ENCODE assay signal across 10 mouse cellular contexts in the genomic region with DNA sequence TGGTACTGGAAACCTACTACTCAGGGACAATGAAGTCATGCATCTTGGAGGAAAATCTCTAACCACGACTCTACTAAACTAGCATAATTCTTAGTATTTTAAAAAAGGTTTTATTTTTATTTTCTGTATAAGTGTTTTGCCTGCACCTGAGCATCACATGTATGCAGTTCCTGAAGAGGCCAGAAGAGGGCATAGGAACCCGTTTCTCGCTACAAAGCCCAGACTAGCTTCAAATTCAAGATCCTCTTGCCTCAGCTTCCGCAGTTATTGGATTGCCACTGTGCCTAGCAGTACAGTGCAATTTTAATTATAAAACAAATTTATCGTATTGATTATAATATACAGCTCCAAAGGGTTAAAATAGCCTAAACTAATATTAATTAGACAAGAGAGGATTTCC. TPM values are rescaled to one million over a fixed set of nuclear protein-coding genes. Genes with fewer than 3 reads are reported as not detected.
DNase-seq lines count a peak whose midpoint lies in the region; ATAC-seq and TF ChIP-seq lines count a peak whose summit lies in the region.
"Had no signal": no experiment of that assay in that cellular context is flagged by ENCODE, and none has a peak within 500 bp of the region (broad histone marks: within the 10 kb centered on the region; RNA-seq: fewer than 3 reads in every experiment).

No protein-coding gene starts in this region.

- H3K27me3 ChIP-seq in heart, adult 2 months (ENCODE audit: control insufficient read depth, insufficient read depth, low read length): no peaks in the 10 kb centered on the region
- H3K27me3 ChIP-seq in heart, embryonic 11.5 days (ENCODE audit: control insufficient read depth, insufficient read depth, low read length): no peaks in the 10 kb centered on the region
- no peaks in the 10 kb centered on the region for H3K27me3 ChIP-seq in MEL (ENCODE audit: control insufficient read depth in 1 of 2, insufficient read depth in 2 of 2, low read length in 2 of 2)
- H3K27me3 ChIP-seq: embryonic facial prominence, embryonic 13.5 days; stomach, embryonic 15.5 days had no signal

- no peaks in the 10 kb centered on the region for H3K9me3 ChIP-seq in heart, embryonic 11.5 days (replicated peaks; ENCODE audit: control insufficient read depth, low read length)
- no peaks in the 10 kb centered on the region for H3K9me3 ChIP-seq in MEL (replicated peaks; ENCODE audit: insufficient read depth, low read length)
- H3K9me3 ChIP-seq: embryonic facial prominence, embryonic 13.5 days; stomach, embryonic 15.5 days had no signal

- TF ChIP-seq EP300 in heart, adult 2 months (IDR thresholded peaks at IDR 0.05; ENCODE audit: insufficient read depth, low read depth, low read length): 0 out of 2 replicates have a peak, but pooled peaks have one; percentile 33
- TF ChIP-seq EP300 in MEL (IDR thresholded peaks at IDR 0.05; ENCODE audit: low read depth in 1 of 2, low read length in 2 of 2): no peak

- peak in 1 of 2 experiments; percentile 23 for DNase-seq in heart, adult 2 months
- peak; percentile 73 for DNase-seq in 416B (ENCODE audit: low read depth)
- DNase-seq in MEL (ENCODE audit: low read depth, low spot score): peak; percentile 81
- peak; percentile 27 for DNase-seq in embryo, embryonic 11.5 days (ENCODE audit: low read depth, low spot score)
- DNase-seq in kidney, postnatal 25 days: peak; percentile 42 to 59
- peak; percentile 73 for DNase-seq in retina, embryonic 14.5 days (ENCODE audit: low spot score)
- no peak for DNase-seq in right cerebral cortex, postnatal 25 days

- no peak overlapping the region for H3K27ac ChIP-seq in heart, adult 2 months
- H3K27ac ChIP-seq in heart, embryonic 11.5 days (ENCODE audit: low read depth, low read length): no peak overlapping the region
- no peak overlapping the region for H3K27ac ChIP-seq in MEL (ENCODE audit: control insufficient read depth, low read depth, low read length)
- H3K27ac ChIP-seq: embryonic facial prominence, embryonic 13.5 days; stomach, embryonic 15.5 days had no signal

- no peak overlapping the region for H3K9ac ChIP-seq in heart, adult 2 months (ENCODE audit: low read depth, low read length)
- no peak overlapping the region for H3K9ac ChIP-seq in heart, embryonic 11.5 days (ENCODE audit: low read depth, low read length)
- H3K9ac ChIP-seq in MEL (ENCODE audit: control insufficient read depth, low read depth, low read length, poor library complexity, severe bottlenecking): no peak overlapping the region
- H3K9ac ChIP-seq: embryonic facial prominence, embryonic 13.5 days; stomach, embryonic 15.5 days had no signal

- no peaks in the 10 kb centered on the region for H3K4me1 ChIP-seq in heart, adult 2 months (ENCODE audit: control insufficient read depth, insufficient read depth, low read length)
- no peaks in the 10 kb centered on the region for H3K4me1 ChIP-seq in heart, embryonic 11.5 days (ENCODE audit: control insufficient read depth, insufficient read depth, low read length)
- H3K4me1 ChIP-seq in MEL (ENCODE audit: control insufficient read depth in 1 of 2, insufficient read depth in 2 of 2, low read length in 2 of 2): peaks cover 0 to 4% of the 10 kb centered on the region in 2 experiments; a peak in 3 of 4 replicates
- H3K4me1 ChIP-seq: embryonic facial prominence, embryonic 13.5 days; stomach, embryonic 15.5 days had no signal

- intact Hi-C loops in heart, adult 2 months (cut with DNase I): no loop called here

- no peak overlapping the region for H3K4me2 ChIP-seq in heart, embryonic 11.5 days
- H3K4me2 ChIP-seq: embryonic facial prominence, embryonic 13.5 days; stomach, embryonic 15.5 days had no signal

- no peak for TF ChIP-seq POLR2A in heart, adult 2 months (IDR thresholded peaks at IDR 0.05; ENCODE audit: insufficient read depth, low read depth, low read length)
- TF ChIP-seq POLR2A in MEL (IDR thresholded peaks at IDR 0.05; ENCODE audit: control insufficient read depth in 1 of 2, insufficient read depth in 1 of 2, low read depth in 1 of 2, low read length in 2 of 2, poor library complexity in 1 of 2): no peak

- TF ChIP-seq CTCF in heart, adult 2 months (IDR thresholded peaks at IDR 0.05): peak; percentile 85
- TF ChIP-seq CTCF in MEL (IDR thresholded peaks at IDR 0.05 in 2 of 3, conservative IDR thresholded peaks at IDR 0.05 in 1 of 3; ENCODE audit: control insufficient read depth in 1 of 3, insufficient read depth in 1 of 3, low read depth in 2 of 3, low read length in 3 of 3, poor library complexity in 1 of 3, severe bottlenecking in 1 of 3): peak; percentile 64 to 72 (median 68)

- no peaks in the 10 kb centered on the region for H3K36me3 ChIP-seq in heart, adult 2 months (ENCODE audit: control insufficient read depth, insufficient read depth, low read length)
- no peaks in the 10 kb centered on the region for H3K36me3 ChIP-seq in heart, embryonic 11.5 days (ENCODE audit: control insufficient read depth, insufficient read depth, low read length)
- H3K36me3 ChIP-seq in MEL (ENCODE audit: control insufficient read depth in 1 of 2, insufficient read depth in 2 of 2, low read length in 2 of 2): peaks cover 0 to 7% of the 10 kb centered on the region in 2 experiments; a peak in 2 of 4 replicates
- H3K36me3 ChIP-seq: embryonic facial prominence, embryonic 13.5 days; stomach, embryonic 15.5 days had no signal

- peak; percentile 65 for TF ChIP-seq RAD21 in MEL (IDR thresholded peaks at IDR 0.05; ENCODE audit: low read depth, low read length)

- ATAC-seq in heart, embryonic 11.5 days (replicated peaks; ENCODE audit: insufficient number of reproducible peaks, low FRiP score, low TSS enrichment): no peak

- 16% methylated on average over 5 of the region's 5 CpGs for WGBS in heart, adult 2 months
- 15% methylated on average over 5 of the region's 5 CpGs for WGBS in heart, embryonic 11.5 days (ENCODE audit: insufficient replicate concordance)

- no peak overlapping the region for H3K4me3 ChIP-seq in heart, adult 2 months
- H3K4me3 ChIP-seq in heart, embryonic 11.5 days (ENCODE audit: low read depth, low read length): no peak overlapping the region
- H3K4me3 ChIP-seq in MEL (ENCODE audit: control insufficient read depth in 1 of 2, insufficient read depth in 1 of 2, low read depth in 2 of 2, low read length in 2 of 2): no peak overlapping the region
- H3K4me3 ChIP-seq: embryonic facial prominence, embryonic 13.5 days; stomach, embryonic 15.5 days had no signal

- no peaks in the 10 kb centered on the region for H3K79me2 ChIP-seq in heart, adult 2 months (replicated peaks; ENCODE audit: control insufficient read depth, insufficient read depth, low read length)
- H3K79me2 ChIP-seq in MEL (ENCODE audit: control insufficient read depth, insufficient read depth, low read length, poor library complexity): no peaks in the 10 kb centered on the region

TF ChIP-seq in MEL, 35 proteins besides CTCF, POLR2A, EP300 and RAD21:
- TF ChIP-seq TBP (IDR thresholded peaks at IDR 0.05; ENCODE audit: low read depth, low read length) (no peak), SMC3 (IDR thresholded peaks at IDR 0.05; ENCODE audit: low read depth, low read length) (peak; percentile 81), MAFK (IDR thresholded peaks at IDR 0.05; ENCODE audit: borderline replicate concordance, low read depth, low read length) (no peak), ZNF384 (IDR thresholded peaks at IDR 0.05; ENCODE audit: low read depth, low read length) (no peak), NRF1 (IDR thresholded peaks at IDR 0.05; ENCODE audit: insufficient read depth, low read depth, low read length, poor library complexity, severe bottlenecking) (no peak), GATA1 (IDR thresholded peaks at IDR 0.05; ENCODE audit: low read depth, low read length) (no peak), MYC (IDR thresholded peaks at IDR 0.05; ENCODE audit: low read depth, low read length) (no peak), ZC3H11A (IDR thresholded peaks at IDR 0.05; ENCODE audit: low read depth, low read length) (peak; percentile 74), HCFC1 (IDR thresholded peaks at IDR 0.05; ENCODE audit: low read depth, low read length) (no peak)
TF ChIP-seq in MEL: peak in this region for 2.

RNA-seq across cellular contexts. Expression of a gene that starts 31.0 kb away (rescaled TPM):
- 10 to 100 TPM; 20.0 to 21.7 TPM for total RNA-seq in heart, adult 2 months (2021)
- 5.6 and 10.0 TPM in 2 replicates for polyA plus RNA-seq in heart, adult 2 months (2012; rRNA removed)
- 32.6 and 35.8 TPM in 2 replicates for polyA plus RNA-seq in heart, embryonic 11.5 days (2014; fragmentation: Nextera tagmentation; extraction: Ambion mirVana)
- total RNA-seq in MEL (2012; rRNA removed): 7.0 and 7.3 TPM in 2 replicates
- 1 to 10 TPM in 1 of 2 experiments, not detected in 1; 8.5 TPM for polyA plus RNA-seq in MEL (2012; ENCODE audit: insufficient read depth in 1 of 2, insufficient read length in 2 of 2, low read depth in 1 of 2, low replicate concordance in 2 of 2, missing spikeins in 1 of 2)

RNA-seq across cellular contexts. Expression of a gene that starts 31.6 kb away (rescaled TPM):
- total RNA-seq in heart, adult 2 months (2021): 1 to 10 TPM; 4.0 TPM
- 2.9 and 3.5 TPM in 2 replicates for polyA plus RNA-seq in heart, adult 2 months (2012; rRNA removed)
- 6.2 and 8.6 TPM in 2 replicates for polyA plus RNA-seq in heart, embryonic 11.5 days (2014; fragmentation: Nextera tagmentation; extraction: Ambion mirVana)
- 0.36 and 0.50 TPM in 2 replicates for total RNA-seq in MEL (2012; rRNA removed)
- 1 to 10 TPM in 1 of 2 experiments, not detected in 1; 1.0 TPM for polyA plus RNA-seq in MEL (2012; ENCODE audit: insufficient read depth in 1 of 2, insufficient read length in 2 of 2, low read depth in 1 of 2, low replicate concordance in 2 of 2, missing spikeins in 1 of 2)
